Mouse (Mus musculus) 3134 (cell line): ENCODE data around the gene Znhit6.

Experiments used
- DNase-seq: peaks from one replicate; pipeline ENCODE4 v3.0.0-alpha.2; 2011; ENCODE audit warnings: low spot score; ENCODE audit not compliant: insufficient read length; ENCODE audit errors: extremely low read depth

Znhit6 gene

GRCm38 (mm10) chr3:145602410-145603206 is 26.6 kb downstream of the Znhit6 start:
- DNase-seq = no peak

- no peak for DNase-seq
Measured at GRCm38 (mm10) chr3:145605437-145606123, 29.6 kb downstream of the Znhit6 start.

GRCm38 (mm10) chr3:145608320-145608719 is 32.3 kb downstream of the Znhit6 start:
- no peak for DNase-seq

GRCm38 (mm10) chr3:145612662-145613061 is 36.7 kb downstream of the Znhit6 start:
- no peak for DNase-seq

- no peak for DNase-seq
Measured at GRCm38 (mm10) chr3:145613234-145613633, 37.2 kb downstream of the Znhit6 start.

GRCm38 (mm10) chr3:145614362-145615115 is 38.5 kb downstream of the Znhit6 start:
- no peak for DNase-seq

- DNase-seq = peak; percentile 52
Measured at GRCm38 (mm10) chr3:145618299-145618698, 42.3 kb downstream of the Znhit6 start.

- DNase-seq = no peak
Measured at GRCm38 (mm10) chr3:145619621-145620365, 43.8 kb downstream of the Znhit6 start.

- DNase-seq = no peak
Measured at GRCm38 (mm10) chr3:145621209-145621608, 45.2 kb downstream of the Znhit6 start.

GRCm38 (mm10) chr3:145623047-145623446 is 47.0 kb downstream of the Znhit6 start:
- no peak for DNase-seq

GRCm38 (mm10) chr3:145624786-145625185 is 48.8 kb downstream of the Znhit6 start:
- DNase-seq = no peak

- no peak for DNase-seq
Measured at GRCm38 (mm10) chr3:145625546-145625945, 49.5 kb downstream of the Znhit6 start.

GRCm38 (mm10) chr3:145626063-145626462 is 50.1 kb downstream of the Znhit6 start:
- DNase-seq = no peak

GRCm38 (mm10) chr3:145627830-145628229 is 51.8 kb downstream of the Znhit6 start:
- no peak for DNase-seq

- no peak for DNase-seq
Measured at GRCm38 (mm10) chr3:145628643-145629042, 52.6 kb downstream of the Znhit6 start.

GRCm38 (mm10) chr3:145632888-145633287 is 56.9 kb downstream of the Znhit6 start:
- DNase-seq = peak; percentile 43

- DNase-seq = no peak
Measured at GRCm38 (mm10) chr3:145634002-145634710, 58.2 kb downstream of the Znhit6 start.

- DNase-seq = no peak
Measured at GRCm38 (mm10) chr3:145640170-145640569, 64.2 kb downstream of the Znhit6 start.

- DNase-seq = no peak
Measured at GRCm38 (mm10) chr3:145640583-145640982, 64.6 kb downstream of the Znhit6 start.
